ENCODE assay signal across 29 mouse cellular contexts in the genomic region with DNA sequence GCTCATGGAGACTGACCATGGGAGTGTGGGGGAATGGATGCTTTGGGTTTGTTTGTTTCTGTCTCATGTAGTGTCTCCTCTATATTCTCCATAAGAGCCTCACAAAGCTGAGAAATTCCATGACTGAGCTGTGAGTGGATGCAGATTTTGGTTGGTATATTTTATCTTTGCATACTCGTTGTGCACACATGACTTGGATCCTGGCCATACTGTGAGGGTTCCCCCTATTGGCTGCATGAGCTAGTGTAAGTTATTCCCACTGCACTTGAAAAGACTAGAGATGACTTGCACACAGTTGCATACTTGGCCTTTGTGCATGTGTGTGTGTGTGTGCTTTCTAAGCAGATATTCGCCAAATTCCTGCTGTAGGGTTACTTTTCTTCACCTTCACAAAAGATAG. TPM values are rescaled to one million over a fixed set of nuclear protein-coding genes. Genes with fewer than 3 reads are reported as not detected.
DNase-seq lines count a peak whose midpoint lies in the region; ATAC-seq and TF ChIP-seq lines count a peak whose summit lies in the region.
"Had no signal": no experiment of that assay in that cellular context is flagged by ENCODE, and none has a peak within 500 bp of the region (broad histone marks: within the 10 kb centered on the region; RNA-seq: fewer than 3 reads in every experiment).

No protein-coding gene starts in this region.

- DNase-seq in cerebellum, postnatal 10 days = peak; percentile 55 to 63
- no peak for DNase-seq in cerebellum, postnatal 36 days
- no peak for DNase-seq in kidney, postnatal 0 days (ENCODE audit: low spot score)
- DNase-seq in lung, postnatal 36 days = peak; percentile 24
- DNase-seq in lung, postnatal 25 days (ENCODE audit: low spot score) = no peak
- DNase-seq in right cerebral cortex, adult 2 months (ENCODE audit: low spot score in 2 of 2) = no peak
- DNase-seq: adrenal gland, adult 2 months; cerebellum, adult 18-20 months; gastrocnemius, postnatal 10 days; heart, adult 18-20 months; kidney, adult 9 months; kidney, postnatal 36 days; layer of hippocampus, adult 9-11 months; left cerebral cortex, postnatal 4 days; lung, postnatal 4 days; right cerebral cortex, postnatal 4 days; thymus, adult 18-20 months; thymus, postnatal 4 days had no signal

- 81% methylated on average over 2 of the region's 2 CpGs for WGBS in kidney, postnatal 0 days
- WGBS in kidney, embryonic 16.5 days = 68% methylated on average over 2 of the region's 2 CpGs

- no peak overlapping the region for H3K27ac ChIP-seq in kidney, postnatal 0 days
- no peak overlapping the region for H3K27ac ChIP-seq in kidney, embryonic 16.5 days (ENCODE audit: low read length)
- H3K27ac ChIP-seq: embryonic facial prominence, embryonic 15.5 days; forebrain, embryonic 15.5 days; heart, embryonic 15.5 days; hindbrain, embryonic 15.5 days; limb, embryonic 15.5 days; liver, embryonic 15.5 days; midbrain, embryonic 15.5 days; stomach, embryonic 15.5 days had no signal

- no peaks in the 10 kb centered on the region for H3K9me3 ChIP-seq in kidney, postnatal 0 days (replicated peaks; ENCODE audit: low read length)
- no peaks in the 10 kb centered on the region for H3K9me3 ChIP-seq in kidney, embryonic 16.5 days (ENCODE audit: low read length)
- H3K9me3 ChIP-seq: embryonic facial prominence, embryonic 15.5 days; forebrain, embryonic 15.5 days; heart, embryonic 15.5 days; hindbrain, embryonic 15.5 days; limb, embryonic 15.5 days; liver, embryonic 15.5 days; midbrain, embryonic 15.5 days; stomach, embryonic 15.5 days had no signal

- H3K4me1 ChIP-seq in kidney, postnatal 0 days (replicated peaks; ENCODE audit: insufficient read depth, low read length) = no peaks in the 10 kb centered on the region
- H3K4me1 ChIP-seq in kidney, embryonic 16.5 days (ENCODE audit: insufficient read depth, low read length) = no peaks in the 10 kb centered on the region; the same call in 1 of the 2 replicates
- H3K4me1 ChIP-seq: embryonic facial prominence, embryonic 15.5 days; forebrain, embryonic 15.5 days; liver, embryonic 15.5 days; stomach, embryonic 15.5 days had no signal

- peak; percentile 12; the same call in 1 of the 2 replicates for TF ChIP-seq CTCF in kidney, postnatal 0 days (IDR thresholded peaks at IDR 0.05; ENCODE audit: low read depth)

- no peak overlapping the region for H3K4me2 ChIP-seq in kidney, postnatal 0 days (ENCODE audit: low read length)
- H3K4me2 ChIP-seq in kidney, embryonic 16.5 days (replicated peaks; ENCODE audit: low read depth, low read length) = no peak overlapping the region
- H3K4me2 ChIP-seq: embryonic facial prominence, embryonic 15.5 days; forebrain, embryonic 15.5 days; heart, embryonic 15.5 days; hindbrain, embryonic 15.5 days; limb, embryonic 15.5 days; liver, embryonic 15.5 days; midbrain, embryonic 15.5 days; stomach, embryonic 15.5 days had no signal

- H3K9ac ChIP-seq in kidney, postnatal 0 days (ENCODE audit: low read depth, low read length) = no peak overlapping the region
- H3K9ac ChIP-seq in kidney, embryonic 16.5 days (replicated peaks; ENCODE audit: low read length) = no peak overlapping the region
- H3K9ac ChIP-seq: embryonic facial prominence, embryonic 15.5 days; forebrain, embryonic 15.5 days; heart, embryonic 15.5 days; hindbrain, embryonic 15.5 days; limb, embryonic 15.5 days; liver, embryonic 15.5 days; midbrain, embryonic 15.5 days; stomach, embryonic 15.5 days had no signal

- no peak for ATAC-seq in kidney, postnatal 0 days (replicated peaks; ENCODE audit: low FRiP score, low read depth)
- ATAC-seq in kidney, embryonic 16.5 days (ENCODE audit: low FRiP score, low TSS enrichment) = no peak
- ATAC-seq: CD4-positive, CD25-positive, alpha-beta regulatory T cell, adult 4 months; forebrain, embryonic 15.5 days; intestine, embryonic 16.5 days; midbrain, embryonic 15.5 days had no signal

- no peak overlapping the region for H3K4me3 ChIP-seq in kidney, postnatal 0 days (replicated peaks; ENCODE audit: low read depth, low read length)
- no peak overlapping the region for H3K4me3 ChIP-seq in kidney, embryonic 16.5 days (ENCODE audit: low read length)
- H3K4me3 ChIP-seq: embryonic facial prominence, embryonic 15.5 days; forebrain, embryonic 15.5 days; heart, embryonic 15.5 days; hindbrain, embryonic 15.5 days; limb, embryonic 15.5 days; liver, embryonic 15.5 days; midbrain, embryonic 15.5 days; stomach, embryonic 15.5 days had no signal

- no peaks in the 10 kb centered on the region for H3K27me3 ChIP-seq in kidney, postnatal 0 days (ENCODE audit: insufficient read depth, low read length)
- no peaks in the 10 kb centered on the region for H3K27me3 ChIP-seq in kidney, embryonic 16.5 days (ENCODE audit: insufficient read depth, low read length)
- H3K27me3 ChIP-seq: embryonic facial prominence, embryonic 15.5 days; forebrain, embryonic 15.5 days; heart, embryonic 15.5 days; hindbrain, embryonic 15.5 days; limb, embryonic 15.5 days; liver, embryonic 15.5 days; midbrain, embryonic 15.5 days; stomach, embryonic 15.5 days had no signal

- H3K36me3 ChIP-seq in kidney, postnatal 0 days (ENCODE audit: insufficient read depth, low read length) = no peaks in the 10 kb centered on the region
- no peaks in the 10 kb centered on the region for H3K36me3 ChIP-seq in kidney, embryonic 16.5 days (ENCODE audit: insufficient read depth, low read length)
- H3K36me3 ChIP-seq: embryonic facial prominence, embryonic 15.5 days; forebrain, embryonic 15.5 days; heart, embryonic 15.5 days; hindbrain, embryonic 15.5 days; limb, embryonic 15.5 days; liver, embryonic 15.5 days; midbrain, embryonic 15.5 days; stomach, embryonic 15.5 days had no signal

RNA-seq across cellular contexts. Expression of a gene that starts 40.4 kb away (rescaled TPM):
- polyA plus RNA-seq in kidney, postnatal 0 days (2015; fragmentation: Nextera tagmentation; extraction: Ambion mirVana) = 3.9 and 4.3 TPM in 2 replicates
- polyA plus RNA-seq in kidney, embryonic 16.5 days (2015; fragmentation: Nextera tagmentation; extraction: Ambion mirVana) = 6.2 and 8.0 TPM in 2 replicates

Comparison
In these comparisons a context has a peak if more than half of its experiments do, and no peak if none do; other contexts are left out.
1. DNase-seq: peak in cerebellum, postnatal 10 days (2 of 2) and lung, postnatal 36 days (single experiment); none in cerebellum, postnatal 36 days (0 of 2), kidney, postnatal 0 days (single experiment), lung, postnatal 25 days (single experiment) and right cerebral cortex, adult 2 months (0 of 2).